Mouse (Mus musculus) regulatory T cell (primary cell): Measurements from ENCODE around the gene Ror2.
"Not testable (repeated sequence)": the region's sequence is repeated elsewhere in the genome, so short reads cannot be mapped to it uniquely, and the experiment has no call there.

Source experiments
- in situ Hi-C: fragments of 300-600 bp; cut with MboI, MseI; formaldehyde crosslinking; loops from one replicate; pipeline ENCODE4 v1.15.1; 2025; ENCODE audit warnings: high pct_unique_total_duplicates

Gene Ror2

GRCm38 (mm10) chr13:53285756-53286361 lies at the start of gene Ror2:
TSS of gene Ror2 (minus strand) at chr13:53286124.
- in situ Hi-C loops: no loop called here

GRCm38 (mm10) chr13:53333769-53334168 lies 47.8 kb upstream of the Ror2 start:
- in situ Hi-C loops: loop anchor here (10.0 kb wide), 1 partner anchor 1101 kb away; no protein-coding TSS in a partner anchor

- in situ Hi-C loops: loop anchor here (10.0 kb wide), 1 partner anchor 1105 kb away; no protein-coding TSS in a partner anchor
Observed at GRCm38 (mm10) chr13:53330246-53330645, 44.3 kb upstream of the Ror2 start.

GRCm38 (mm10) chr13:53325531-53325930 lies 39.6 kb upstream of the Ror2 start:
- in situ Hi-C loops: no loop called here

GRCm38 (mm10) chr13:53323661-53324060 lies 37.7 kb upstream of the Ror2 start:
- in situ Hi-C loops: no loop called here

GRCm38 (mm10) chr13:53320899-53321298 lies 35.0 kb upstream of the Ror2 start:
- in situ Hi-C loops: no loop called here

GRCm38 (mm10) chr13:53316515-53317295 lies 30.8 kb upstream of the Ror2 start:
- in situ Hi-C loops: no loop called here

GRCm38 (mm10) chr13:53315757-53316156 lies 29.8 kb upstream of the Ror2 start:
- in situ Hi-C loops: not testable (repeated sequence)

GRCm38 (mm10) chr13:53310442-53310841 lies 24.5 kb upstream of the Ror2 start:
- in situ Hi-C loops: no loop called here

- in situ Hi-C loops: no loop called here
Observed at GRCm38 (mm10) chr13:53309661-53310160, 23.8 kb upstream of the Ror2 start.

GRCm38 (mm10) chr13:53309148-53309547 lies 23.2 kb upstream of the Ror2 start:
- in situ Hi-C loops: no loop called here

GRCm38 (mm10) chr13:53306836-53307235 lies 20.9 kb upstream of the Ror2 start:
- in situ Hi-C loops: no loop called here

- in situ Hi-C loops: no loop called here
Observed at GRCm38 (mm10) chr13:53305256-53305655, 19.3 kb upstream of the Ror2 start.

- in situ Hi-C loops: no loop called here
Observed at GRCm38 (mm10) chr13:53302688-53303087, 16.8 kb upstream of the Ror2 start.

GRCm38 (mm10) chr13:53293065-53293464 lies 7.1 kb upstream of the Ror2 start:
- in situ Hi-C loops: no loop called here

GRCm38 (mm10) chr13:53292244-53292643 lies 6.3 kb upstream of the Ror2 start:
- in situ Hi-C loops: no loop called here

- in situ Hi-C loops: no loop called here
Observed at GRCm38 (mm10) chr13:53285261-53285755, 616 bp downstream of the Ror2 start.

- in situ Hi-C loops: no loop called here
Observed at GRCm38 (mm10) chr13:53284740-53285191, 1.2 kb downstream of the Ror2 start.

GRCm38 (mm10) chr13:53281604-53282396 lies 4.1 kb downstream of the Ror2 start:
- in situ Hi-C loops: no loop called here

GRCm38 (mm10) chr13:53278908-53279307 lies 7.0 kb downstream of the Ror2 start:
- in situ Hi-C loops: no loop called here

- in situ Hi-C loops: no loop called here
Observed at GRCm38 (mm10) chr13:53276381-53276780, 9.5 kb downstream of the Ror2 start.

GRCm38 (mm10) chr13:53275778-53276177 lies 10.1 kb downstream of the Ror2 start:
- in situ Hi-C loops: no loop called here
